Mouse (Mus musculus) lung, adult 2 months (tissue): ENCODE measurements around the gene Arid3c. TPM values are rescaled to one million over a fixed set of nuclear protein-coding genes. Genes with fewer than 3 reads are reported as not detected.

Source experiments
- DNase-seq: peaks from one replicate; pipeline ENCODE4 v3.0.0; 2022
- H3K4me1 ChIP-seq: fragments of 200-500 bp; 2 replicates; pipeline ENCODE4 v1.6.1; 2011; ENCODE audit warnings: low read length; ENCODE audit not compliant: control insufficient read depth, insufficient read depth
- H3K4me3 ChIP-seq: fragments of 200-500 bp; replicated peaks from 2 replicates; pipeline ENCODE3; 2011; ENCODE audit warnings: low read depth, mild to moderate bottlenecking, control low read depth, low read length; ENCODE audit errors: extremely low read depth
- CTCF ChIP-seq: fragments of 200-500 bp; IDR thresholded peaks from 2 replicates; pipeline ENCODE4 v1.5.1; 2011; ENCODE audit warnings: mild to moderate bottlenecking, low read length, control low read depth; ENCODE audit not compliant: insufficient read depth
- POLR2A ChIP-seq: fragments of 200-500 bp; IDR thresholded peaks from 2 replicates; pipeline ENCODE4 v1.6.1; 2011; ENCODE audit warnings: low read depth, mild to moderate bottlenecking, control low read depth, low read length, borderline replicate concordance; ENCODE audit errors: extremely low read depth
- WGBS: fragments of 180-500 bp; shearing (Covaris S2); methylation state at CpG from one replicate; pipeline ENCODE4 v1.1.7; 2018; 5-methylcytosine and 5-hydroxymethylcytosine counted together
- polyA plus RNA-seq: library from polyadenylated mRNA; depleted of rRNA; stranded (reverse); fragments of >200 nt; gene quantifications from 2 replicates; pipeline ENCODE4 v1.2.3, GENCODE M21; 2012

The Arid3c gene
- polyA plus RNA-seq, 1 experiment: not detected

- peaks cover 4% of the 10 kb centered on the region; the same call in 1 of the 2 replicates for H3K4me1 ChIP-seq
- no peak for TF ChIP-seq POLR2A
- TF ChIP-seq CTCF: no peak
- peak within 1 kb of the TSS; percentile 91 for H3K4me3 ChIP-seq
- no peak for DNase-seq
- 14% methylated on average over 14 of the region's 14 CpGs for WGBS
Measured at GRCm38 (mm10) chr4:41754797-41755337, 23.9 kb upstream of the Arid3c start, which contains the start of gene Galt. TSS of gene Galt (plus strand) at chr4:41755228.

GRCm38 (mm10) chr4:41745021-41745420 lies 14.1 kb upstream of the Arid3c start:
- TF ChIP-seq CTCF (no peak), POLR2A (no peak)
- Histone ChIP-seq H3K4me1 (peaks cover 3% of the 10 kb centered on the region; the same call in 1 of the 2 replicates), H3K4me3 (no peak overlapping the region)
- no peak for DNase-seq
- WGBS: 79% methylated on average over 1 of the region's 1 CpGs

- TF ChIP-seq CTCF: no peak
- no peak for TF ChIP-seq POLR2A
- 71% methylated on average over 2 of the region's 2 CpGs for WGBS
- peaks cover 3% of the 10 kb centered on the region; the same call in 1 of the 2 replicates for H3K4me1 ChIP-seq
- DNase-seq: no peak
- no peak overlapping the region for H3K4me3 ChIP-seq
Measured at GRCm38 (mm10) chr4:41744131-41744530, 13.2 kb upstream of the Arid3c start.

- peak overlapping the region; percentile 85 for H3K4me3 ChIP-seq
- under 1% methylated on average over 27 of the region's 27 CpGs for WGBS
- peak; percentile 91 for DNase-seq
Measured at GRCm38 (mm10) chr4:41741158-41741560, 10.2 kb upstream of the Arid3c start.

GRCm38 (mm10) chr4:41740380-41741157 lies 9.6 kb upstream of the Arid3c start:
- no peak for DNase-seq
- peak overlapping the region; percentile 85 for H3K4me3 ChIP-seq
- no peak for TF ChIP-seq POLR2A
- no peak for TF ChIP-seq CTCF
- under 1% methylated on average over 48 of the region's 48 CpGs for WGBS
- H3K4me1 ChIP-seq: peaks cover 3% of the 10 kb centered on the region; the same call in 1 of the 2 replicates

More at GRCm38 (mm10) chr4:41741158-41741560, 10.2 kb upstream of the Arid3c start:
- TF ChIP-seq POLR2A (peak; percentile 92; the same call in 1 of the 2 replicates), CTCF (no peak)
- peaks cover 3% of the 10 kb centered on the region; the same call in 1 of the 2 replicates for H3K4me1 ChIP-seq

- H3K4me1 ChIP-seq: peaks cover 3% of the 10 kb centered on the region; the same call in 1 of the 2 replicates
- no peak for DNase-seq
- WGBS: 93% methylated on average over 13 of the region's 13 CpGs
- TF ChIP-seq POLR2A (no peak), CTCF (no peak)
- no peak overlapping the region for H3K4me3 ChIP-seq
Measured at GRCm38 (mm10) chr4:41739260-41739659, 8.3 kb upstream of the Arid3c start.

- Histone ChIP-seq H3K4me3 (no peak overlapping the region), H3K4me1 (peaks cover 3% of the 10 kb centered on the region; the same call in 1 of the 2 replicates)
- TF ChIP-seq CTCF (no peak), POLR2A (no peak)
- WGBS: 58% methylated on average over 1 of the region's 1 CpGs
- no peak for DNase-seq
Measured at GRCm38 (mm10) chr4:41738256-41738603, 7.3 kb upstream of the Arid3c start.

- H3K4me3 ChIP-seq: no peak overlapping the region
- peak; percentile 53 for DNase-seq
- TF ChIP-seq POLR2A: no peak
- peak; percentile 95 for TF ChIP-seq CTCF
- peaks cover 3% of the 10 kb centered on the region; the same call in 1 of the 2 replicates for H3K4me1 ChIP-seq
- WGBS: 26% methylated on average over 8 of the region's 8 CpGs
Measured at GRCm38 (mm10) chr4:41737602-41738255, 6.8 kb upstream of the Arid3c start.

GRCm38 (mm10) chr4:41726826-41727621 lies 3.9 kb downstream of the Arid3c start:
- no peaks in the 10 kb centered on the region for H3K4me1 ChIP-seq
- no peak for DNase-seq
- no peak for TF ChIP-seq POLR2A
- no peak for TF ChIP-seq CTCF
- no peak overlapping the region for H3K4me3 ChIP-seq
- WGBS: 19% methylated on average over 20 of the region's 20 CpGs
